Mouse (Mus musculus): Measurements from ENCODE around the gene Polg. TPM values are rescaled to one million over a fixed set of nuclear protein-coding genes. Genes with fewer than 3 reads are reported as not detected.

Gene Polg
- 53.8 and 54.6 TPM in 2 replicates for polyA plus RNA-seq (2012; rRNA removed)

GRCm38 (mm10) chr7:79466053-79466901 lies at the start of gene Polg:
Gene Polg (minus strand): TSS chr7:79466362.
- under 1% methylated on average over 76 of the region's 76 CpGs for WGBS
- H3K4me1 ChIP-seq (ENCODE audit: control insufficient read depth, insufficient read depth, insufficient read length), result peaks cover 10% of the 10 kb centered on the region
- 0 out of 2 replicates have a peak, but pooled peaks cover 2% of the 10 kb centered on the region for H3K27me3 ChIP-seq (ENCODE audit: control insufficient read depth, insufficient read depth, low read length)
- peaks cover 19% of the 10 kb centered on the region for H3K36me3 ChIP-seq (ENCODE audit: control insufficient read depth, insufficient read depth, low read length)
- DNase-seq (ENCODE audit: low read depth in 1 of 2, low spot score in 2 of 2), result peak; percentile 94
- H3K27ac ChIP-seq (ENCODE audit: insufficient read depth, low read length), result peak within 1 kb of the TSS; percentile 88
- peak within 1 kb of the TSS; percentile 83 for H3K4me3 ChIP-seq (ENCODE audit: extremely low read depth, insufficient read depth, insufficient read length)
- TF ChIP-seq CTCF (IDR thresholded peaks at IDR 0.05; ENCODE audit: extremely low read depth, insufficient read depth, insufficient read length, insufficient replicate concordance) (no peak), POLR2A (IDR thresholded peaks at IDR 0.05; ENCODE audit: low read depth, low read length) (peak; percentile 41)

- Histone ChIP-seq H3K4me3 (ENCODE audit: extremely low read depth, insufficient read depth, insufficient read length) (no peak overlapping the region), H3K4me1 (ENCODE audit: control insufficient read depth, insufficient read depth, insufficient read length) (peaks cover 3% of the 10 kb centered on the region; the same call in 1 of the 2 replicates), H3K36me3 (ENCODE audit: control insufficient read depth, insufficient read depth, low read length) (no peaks in the 10 kb centered on the region), H3K27ac (ENCODE audit: insufficient read depth, low read length) (no peak overlapping the region), H3K27me3 (ENCODE audit: control insufficient read depth, insufficient read depth, low read length) (peaks cover 9% of the 10 kb centered on the region; the same call in 1 of the 2 replicates)
- no peak for TF ChIP-seq CTCF (IDR thresholded peaks at IDR 0.05; ENCODE audit: extremely low read depth, insufficient read depth, insufficient read length, insufficient replicate concordance)
- no peak for TF ChIP-seq POLR2A (IDR thresholded peaks at IDR 0.05; ENCODE audit: low read depth, low read length)
- WGBS, result 73% methylated on average over 9 of the region's 9 CpGs
- DNase-seq (ENCODE audit: low read depth in 1 of 2, low spot score in 2 of 2), result no peak
Measured at GRCm38 (mm10) chr7:79515861-79516260, 49.7 kb upstream of the Polg start.

DNA sequence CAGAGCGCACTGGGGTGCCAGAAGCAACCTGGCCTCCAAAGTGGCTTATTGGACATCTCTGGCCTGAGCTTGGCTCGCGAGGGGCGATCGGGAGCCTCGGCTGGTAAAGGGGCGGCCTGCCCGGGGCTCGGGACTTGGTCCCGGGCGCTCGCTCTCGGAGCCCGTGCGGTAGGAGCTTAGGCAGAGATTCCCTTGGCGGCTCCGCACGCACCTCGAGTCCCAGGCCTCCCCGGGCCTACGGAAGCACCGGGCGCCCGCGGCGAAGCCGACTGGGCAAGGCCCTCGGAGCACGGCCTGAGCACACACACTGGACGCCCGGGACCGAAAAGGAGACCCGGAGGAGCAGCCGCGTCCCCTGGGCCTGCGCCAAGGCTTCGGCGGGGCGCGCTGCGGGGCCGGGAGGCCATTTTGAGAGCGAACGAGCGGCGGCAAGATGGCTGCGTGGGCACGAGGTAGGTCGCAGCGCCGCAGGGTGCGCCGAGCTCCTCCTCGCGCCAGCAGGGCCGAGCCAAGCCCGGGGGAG lies 49.1 kb upstream of the Polg start:
- Histone ChIP-seq H3K4me1 (ENCODE audit: control insufficient read depth, insufficient read depth, insufficient read length) (peaks cover 3% of the 10 kb centered on the region; the same call in 1 of the 2 replicates), H3K27me3 (ENCODE audit: control insufficient read depth, insufficient read depth, low read length) (peaks cover 9% of the 10 kb centered on the region; the same call in 1 of the 2 replicates), H3K36me3 (ENCODE audit: control insufficient read depth, insufficient read depth, low read length) (no peaks in the 10 kb centered on the region), H3K4me3 (ENCODE audit: extremely low read depth, insufficient read depth, insufficient read length) (no peak overlapping the region), H3K27ac (ENCODE audit: insufficient read depth, low read length) (no peak overlapping the region)
- TF ChIP-seq POLR2A (IDR thresholded peaks at IDR 0.05; ENCODE audit: low read depth, low read length) (no peak), CTCF (IDR thresholded peaks at IDR 0.05; ENCODE audit: extremely low read depth, insufficient read depth, insufficient read length, insufficient replicate concordance) (no peak)
- DNase-seq (ENCODE audit: low read depth in 1 of 2, low spot score in 2 of 2), result no peak
- WGBS, result 15% methylated on average over 57 of the region's 57 CpGs

DNA sequence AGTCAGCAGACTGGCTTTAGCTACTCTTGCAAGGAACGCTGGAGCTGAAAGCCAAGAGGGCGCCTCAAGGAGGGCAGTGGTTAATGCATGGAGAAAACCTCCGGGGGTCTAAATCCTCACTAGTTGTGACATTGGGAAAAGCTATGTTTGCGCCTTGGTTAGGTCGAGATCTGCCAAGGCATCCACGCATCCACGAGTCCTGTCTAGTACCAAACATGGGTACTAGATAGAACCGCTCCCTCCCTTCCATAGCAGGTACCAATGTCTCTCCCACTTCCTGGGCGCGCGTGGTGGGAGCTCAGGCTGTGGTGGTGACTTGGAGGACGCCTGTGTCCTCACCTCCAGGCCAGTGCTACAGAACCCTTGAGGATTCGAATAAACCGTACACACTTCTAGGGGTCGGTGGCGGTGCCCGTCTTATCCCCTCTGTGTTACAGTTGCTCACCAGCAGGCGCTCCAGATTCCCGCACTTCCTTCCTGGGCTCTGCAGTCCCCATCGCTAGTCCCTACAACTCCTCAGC lies 48.3 kb upstream of the Polg start:
- Histone ChIP-seq H3K27ac (ENCODE audit: insufficient read depth, low read length) (no peak overlapping the region), H3K4me1 (ENCODE audit: control insufficient read depth, insufficient read depth, insufficient read length) (peaks cover 3% of the 10 kb centered on the region; the same call in 1 of the 2 replicates), H3K4me3 (ENCODE audit: extremely low read depth, insufficient read depth, insufficient read length) (no peak overlapping the region), H3K36me3 (ENCODE audit: control insufficient read depth, insufficient read depth, low read length) (no peaks in the 10 kb centered on the region), H3K27me3 (ENCODE audit: control insufficient read depth, insufficient read depth, low read length) (peaks cover 14% of the 10 kb centered on the region; the same call in 1 of the 2 replicates)
- no peak for TF ChIP-seq CTCF (IDR thresholded peaks at IDR 0.05; ENCODE audit: extremely low read depth, insufficient read depth, insufficient read length, insufficient replicate concordance)
- DNase-seq (ENCODE audit: low read depth in 1 of 2, low spot score in 2 of 2), result no peak
- 13% methylated on average over 20 of the region's 20 CpGs for WGBS

- no peak for DNase-seq (ENCODE audit: low read depth in 1 of 2, low spot score in 2 of 2)
- Histone ChIP-seq H3K36me3 (ENCODE audit: control insufficient read depth, insufficient read depth, low read length) (no peaks in the 10 kb centered on the region), H3K27ac (ENCODE audit: insufficient read depth, low read length) (no peak overlapping the region), H3K4me3 (ENCODE audit: extremely low read depth, insufficient read depth, insufficient read length) (no peak overlapping the region), H3K4me1 (ENCODE audit: control insufficient read depth, insufficient read depth, insufficient read length) (peaks cover 3% of the 10 kb centered on the region; the same call in 1 of the 2 replicates), H3K27me3 (ENCODE audit: control insufficient read depth, insufficient read depth, low read length) (peaks cover 16% of the 10 kb centered on the region)
- TF ChIP-seq CTCF (IDR thresholded peaks at IDR 0.05; ENCODE audit: extremely low read depth, insufficient read depth, insufficient read length, insufficient replicate concordance) (no peak), POLR2A (IDR thresholded peaks at IDR 0.05; ENCODE audit: low read depth, low read length) (no peak)
- 4% methylated on average over 2 of the region's 2 CpGs for WGBS
Measured at GRCm38 (mm10) chr7:79513466-79513865, 47.3 kb upstream of the Polg start.

DNA sequence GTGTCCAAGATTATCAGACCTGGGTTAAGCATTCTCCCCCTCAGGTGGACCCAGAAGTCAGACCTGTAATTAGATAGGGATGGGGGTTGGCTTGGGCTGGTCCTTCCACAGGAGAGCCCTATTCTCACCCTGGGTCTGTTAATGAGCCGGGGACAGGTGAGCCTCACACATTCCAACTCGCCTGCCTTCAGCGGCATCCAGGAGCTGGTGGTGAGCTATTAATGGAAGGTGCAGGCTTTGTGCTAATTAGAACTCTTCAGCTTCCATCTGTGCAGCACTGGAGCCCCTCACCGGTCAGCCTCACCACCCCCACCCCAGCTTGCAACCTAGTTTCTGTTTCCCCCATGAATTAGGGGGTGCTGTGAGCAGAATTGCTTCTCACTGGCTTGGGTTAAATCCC lies 46.3 kb upstream of the Polg start:
- Histone ChIP-seq H3K27ac (ENCODE audit: insufficient read depth, low read length) (no peak overlapping the region), H3K4me3 (ENCODE audit: extremely low read depth, insufficient read depth, insufficient read length) (no peak overlapping the region), H3K27me3 (ENCODE audit: control insufficient read depth, insufficient read depth, low read length) (peaks cover 22% of the 10 kb centered on the region), H3K36me3 (ENCODE audit: control insufficient read depth, insufficient read depth, low read length) (no peaks in the 10 kb centered on the region), H3K4me1 (ENCODE audit: control insufficient read depth, insufficient read depth, insufficient read length) (peaks cover 3% of the 10 kb centered on the region; the same call in 1 of the 2 replicates)
- 30% methylated on average over 4 of the region's 4 CpGs for WGBS
- no peak for DNase-seq (ENCODE audit: low read depth in 1 of 2, low spot score in 2 of 2)
- no peak for TF ChIP-seq CTCF (IDR thresholded peaks at IDR 0.05; ENCODE audit: extremely low read depth, insufficient read depth, insufficient read length, insufficient replicate concordance)
- no peak for TF ChIP-seq POLR2A (IDR thresholded peaks at IDR 0.05; ENCODE audit: low read depth, low read length)

All from spleen, adult 2 months (tissue).